Mouse (Mus musculus): ENCODE results near the gene Pla2g2c. TPM values are rescaled to one million over a fixed set of nuclear protein-coding genes. Genes with fewer than 3 reads are reported as not detected.

Gene Pla2g2c
- polyA plus RNA-seq, 2 experiments: 0.26 to 0.28 TPM

DNA sequence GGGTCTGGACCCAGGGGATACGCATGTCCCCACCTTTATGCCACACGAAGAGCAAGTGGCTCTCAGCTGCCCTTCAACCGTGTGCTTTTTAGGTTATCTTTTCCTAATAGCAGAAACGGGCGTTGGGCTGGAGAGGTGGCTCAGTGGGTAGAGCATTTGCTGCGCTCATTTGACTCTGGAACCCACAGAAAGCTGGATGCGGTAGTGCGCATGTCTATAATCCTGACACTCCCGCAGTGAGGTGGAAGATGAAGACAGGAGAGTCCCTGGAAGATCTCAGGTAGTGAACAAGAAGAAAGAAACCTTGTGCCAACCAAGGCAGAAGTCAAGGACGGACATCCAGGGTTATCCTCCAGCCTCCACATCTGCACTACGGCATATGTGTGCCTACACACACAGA lies 15.3 kb upstream of the Pla2g2c start:
- Histone ChIP-seq H3K4me2 (replicated peaks; ENCODE audit: low read depth, low read length, severe bottlenecking) (no peak overlapping the region), H3K27me3 (ENCODE audit: control insufficient read depth, insufficient read depth, low read length) (no peaks in the 10 kb centered on the region), H3K4me3 (replicated peaks; ENCODE audit: low read length) (no peak overlapping the region), H3K36me3 (ENCODE audit: control insufficient read depth, insufficient read depth, low read length) (no peaks in the 10 kb centered on the region), H3K27ac (replicated peaks; ENCODE audit: low read depth, low read length) (no peak overlapping the region), H3K9me3 (ENCODE audit: control insufficient read depth, low read length) (no peaks in the 10 kb centered on the region), H3K9ac (ENCODE audit: low read depth, low read length, severe bottlenecking) (no peak overlapping the region), H3K4me1 (ENCODE audit: control insufficient read depth, insufficient read depth, low read length) (no peaks in the 10 kb centered on the region)
- 86% methylated on average over 11 of the region's 11 CpGs for WGBS
- TF ChIP-seq POLR2A (IDR thresholded peaks at IDR 0.05; ENCODE audit: borderline replicate concordance, extremely low read depth, insufficient read depth, insufficient read length): no peak
- ATAC-seq (ENCODE audit: low FRiP score, low read depth) (no peak), DNase-seq (ENCODE audit: low spot score) (no peak)

- Histone ChIP-seq H3K27me3 (ENCODE audit: control insufficient read depth, insufficient read depth, low read length) (no peaks in the 10 kb centered on the region), H3K36me3 (ENCODE audit: control insufficient read depth, insufficient read depth, low read length) (no peaks in the 10 kb centered on the region), H3K4me1 (ENCODE audit: control insufficient read depth, insufficient read depth, low read length) (no peaks in the 10 kb centered on the region), H3K27ac (replicated peaks; ENCODE audit: low read depth, low read length) (no peak overlapping the region), H3K9me3 (ENCODE audit: control insufficient read depth, low read length) (no peaks in the 10 kb centered on the region), H3K4me2 (replicated peaks; ENCODE audit: low read depth, low read length, severe bottlenecking) (no peak overlapping the region), H3K9ac (ENCODE audit: low read depth, low read length, severe bottlenecking) (no peak overlapping the region), H3K4me3 (replicated peaks; ENCODE audit: low read length) (no peak overlapping the region)
- TF ChIP-seq POLR2A (IDR thresholded peaks at IDR 0.05; ENCODE audit: borderline replicate concordance, extremely low read depth, insufficient read depth, insufficient read length): no peak
- ATAC-seq (ENCODE audit: low FRiP score, low read depth): no peak
- WGBS: 75% methylated on average over 7 of the region's 7 CpGs
- no peak for DNase-seq (ENCODE audit: low spot score)
These were observed 14.6 kb upstream of the Pla2g2c start for GRCm38 (mm10) chr4:138709944-138710343.

DNA sequence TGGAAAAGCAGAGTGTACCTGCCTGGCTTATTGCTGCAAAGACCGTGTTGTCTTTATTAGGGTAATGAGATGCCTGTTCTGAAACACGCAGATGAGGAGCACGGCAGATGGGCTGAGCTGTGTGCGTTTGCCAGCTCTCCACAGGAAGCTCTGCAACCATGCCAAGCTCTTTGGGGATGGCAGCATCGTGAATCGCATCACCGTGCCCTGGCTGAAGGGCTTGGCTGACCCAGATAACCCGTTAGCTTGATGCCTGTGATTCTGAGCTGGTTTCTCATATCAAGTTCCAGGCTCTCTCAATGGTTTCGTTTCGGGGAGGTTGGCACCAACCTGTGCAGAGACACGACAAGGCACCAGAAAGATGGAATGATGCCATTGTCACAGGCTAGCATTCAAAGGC lies 14.0 kb upstream of the Pla2g2c start:
- H3K9me3 ChIP-seq (ENCODE audit: control insufficient read depth, low read length): no peaks in the 10 kb centered on the region
- H3K4me2 ChIP-seq (replicated peaks; ENCODE audit: low read depth, low read length, severe bottlenecking): no peak overlapping the region
- H3K36me3 ChIP-seq (ENCODE audit: control insufficient read depth, insufficient read depth, low read length): no peaks in the 10 kb centered on the region
- no peak for TF ChIP-seq POLR2A (IDR thresholded peaks at IDR 0.05; ENCODE audit: borderline replicate concordance, extremely low read depth, insufficient read depth, insufficient read length)
- H3K9ac ChIP-seq (ENCODE audit: low read depth, low read length, severe bottlenecking): no peak overlapping the region
- DNase-seq (ENCODE audit: low spot score) (no peak), ATAC-seq (ENCODE audit: low FRiP score, low read depth) (no peak)
- H3K27me3 ChIP-seq (ENCODE audit: control insufficient read depth, insufficient read depth, low read length): no peaks in the 10 kb centered on the region
- WGBS: 84% methylated on average over 11 of the region's 11 CpGs
- H3K4me3 ChIP-seq (replicated peaks; ENCODE audit: low read length): no peak overlapping the region
- H3K4me1 ChIP-seq (ENCODE audit: control insufficient read depth, insufficient read depth, low read length): no peaks in the 10 kb centered on the region
- no peak overlapping the region for H3K27ac ChIP-seq (replicated peaks; ENCODE audit: low read depth, low read length)

- 69% methylated on average over 17 of the region's 17 CpGs for WGBS
- H3K36me3 ChIP-seq (ENCODE audit: control insufficient read depth, insufficient read depth, low read length): no peaks in the 10 kb centered on the region
- no peak overlapping the region for H3K4me3 ChIP-seq (replicated peaks; ENCODE audit: low read length)
- no peak for ATAC-seq (ENCODE audit: low FRiP score, low read depth)
- H3K27ac ChIP-seq (replicated peaks; ENCODE audit: low read depth, low read length): no peak overlapping the region
- TF ChIP-seq POLR2A (IDR thresholded peaks at IDR 0.05; ENCODE audit: borderline replicate concordance, extremely low read depth, insufficient read depth, insufficient read length): no peak
- DNase-seq (ENCODE audit: low spot score): no peak
- no peak overlapping the region for H3K9ac ChIP-seq (ENCODE audit: low read depth, low read length, severe bottlenecking)
- H3K27me3 ChIP-seq (ENCODE audit: control insufficient read depth, insufficient read depth, low read length): no peaks in the 10 kb centered on the region
- no peaks in the 10 kb centered on the region for H3K9me3 ChIP-seq (ENCODE audit: control insufficient read depth, low read length)
- H3K4me2 ChIP-seq (replicated peaks; ENCODE audit: low read depth, low read length, severe bottlenecking): no peak overlapping the region
- H3K4me1 ChIP-seq (ENCODE audit: control insufficient read depth, insufficient read depth, low read length): no peaks in the 10 kb centered on the region
These were observed 13.4 kb upstream of the Pla2g2c start for GRCm38 (mm10) chr4:138711051-138711820.

DNA sequence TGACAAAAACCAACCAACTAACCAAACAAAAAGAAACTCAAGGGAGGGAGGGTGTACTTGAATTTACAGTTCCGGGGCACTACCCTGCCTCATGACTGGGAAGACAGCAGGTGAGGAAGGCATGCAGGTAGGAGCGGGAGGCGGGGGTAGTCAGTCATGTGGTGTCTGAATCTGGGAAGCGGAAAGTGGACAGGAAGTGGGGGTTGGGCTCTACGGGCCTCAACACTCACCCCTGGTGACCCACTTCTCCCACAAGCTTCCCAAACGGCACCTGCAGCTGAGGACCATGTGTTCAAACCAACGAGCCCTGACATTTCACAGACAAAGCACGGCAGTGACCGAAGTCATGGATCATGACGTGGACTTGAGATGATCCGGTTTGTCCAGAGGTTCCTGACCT lies 12.5 kb upstream of the Pla2g2c start:
- Histone ChIP-seq H3K4me3 (replicated peaks; ENCODE audit: low read length) (no peak overlapping the region), H3K27ac (replicated peaks; ENCODE audit: low read depth, low read length) (no peak overlapping the region), H3K4me2 (replicated peaks; ENCODE audit: low read depth, low read length, severe bottlenecking) (no peak overlapping the region), H3K4me1 (ENCODE audit: control insufficient read depth, insufficient read depth, low read length) (no peaks in the 10 kb centered on the region), H3K9ac (ENCODE audit: low read depth, low read length, severe bottlenecking) (no peak overlapping the region), H3K27me3 (ENCODE audit: control insufficient read depth, insufficient read depth, low read length) (no peaks in the 10 kb centered on the region), H3K9me3 (ENCODE audit: control insufficient read depth, low read length) (no peaks in the 10 kb centered on the region), H3K36me3 (ENCODE audit: control insufficient read depth, insufficient read depth, low read length) (no peaks in the 10 kb centered on the region)
- ATAC-seq (ENCODE audit: low FRiP score, low read depth) (no peak), DNase-seq (ENCODE audit: low spot score) (no peak)
- TF ChIP-seq POLR2A (IDR thresholded peaks at IDR 0.05; ENCODE audit: borderline replicate concordance, extremely low read depth, insufficient read depth, insufficient read length): no peak
- WGBS: 82% methylated on average over 11 of the region's 11 CpGs

All from limb, embryonic 14.5 days (tissue).